Mouse (Mus musculus) limb, embryonic 11.5 days (tissue): ENCODE measurements around the gene Tbc1d30. TPM values are rescaled to one million over a fixed set of nuclear protein-coding genes. Genes with fewer than 3 reads are reported as not detected.

Experiments
- ATAC-seq: fragments of 200-750 bp; cut with Nextera tagmentation; 2 replicates; pipeline ENCODE4 v1.8.0; 2017; ENCODE audit warnings: low read depth; ENCODE audit not compliant: insufficient number of reproducible peaks, low FRiP score, low TSS enrichment
- DNase-seq: peaks from one replicate; pipeline ENCODE4 v3.0.0-alpha.2; 2015; ENCODE audit warnings: low spot score
- H3K27ac ChIP-seq: fragments of 300-500 bp; sonication (generic); replicated peaks from 2 replicates; pipeline ENCODE4 v1.5.1; 2014; ENCODE audit warnings: low read depth, mild to moderate bottlenecking, low read length
- H3K27me3 ChIP-seq: fragments of 300-500 bp; sonication (generic); 2 replicates; pipeline ENCODE4 v1.6.1; 2014; ENCODE audit warnings: mild to moderate bottlenecking, low read length, mixed read lengths; ENCODE audit not compliant: control insufficient read depth, insufficient read depth
- H3K36me3 ChIP-seq: fragments of 300-500 bp; sonication (generic); 2 replicates; pipeline ENCODE4 v1.6.1; 2014; ENCODE audit warnings: mild to moderate bottlenecking, low read length, moderate library complexity, mixed read lengths; ENCODE audit not compliant: control insufficient read depth, insufficient read depth
- H3K4me1 ChIP-seq: fragments of 300-500 bp; sonication (generic); 2 replicates; pipeline ENCODE4 v1.6.1; 2014; ENCODE audit warnings: low read length, mixed read lengths; ENCODE audit not compliant: control insufficient read depth, insufficient read depth
- H3K4me2 ChIP-seq: fragments of 300-500 bp; sonication (generic); 2 replicates; pipeline ENCODE4 v1.6.1; 2014; ENCODE audit warnings: low read depth, mild to moderate bottlenecking, moderate library complexity; ENCODE audit not compliant: severe bottlenecking
- H3K4me3 ChIP-seq: fragments of 300-500 bp; sonication (generic); 2 replicates; pipeline ENCODE4 v1.5.1; 2014; ENCODE audit warnings: low read depth, low read length
- H3K9ac ChIP-seq: fragments of 300-500 bp; sonication (generic); 2 replicates; pipeline ENCODE4 v1.6.1; 2014; ENCODE audit warnings: mild to moderate bottlenecking, low read length
- H3K9me3 ChIP-seq: fragments of 300-500 bp; sonication (generic); 2 replicates; pipeline ENCODE4 v1.6.1; 2016; ENCODE audit warnings: low read length; ENCODE audit not compliant: control insufficient read depth
- WGBS: fragments of 180-500 bp; shearing (Covaris S2); extraction: QIAGEN DNeasy Blood & Tissue Kit; methylation state at CpG from one replicate; pipeline ENCODE4 v1.1.7; 2014; 5-methylcytosine and 5-hydroxymethylcytosine counted together
- polyA plus RNA-seq: library from polyadenylated mRNA; unstranded; fragments of >200 nt; fragmentation: Nextera tagmentation; extraction: Ambion mirVana; gene quantifications from 2 replicates; pipeline ENCODE4 v1.2.1, GENCODE M21; 2014

Gene Tbc1d30
- polyA plus RNA-seq, 1 experiment from 2014 or later, result 0.45 TPM

GRCm38 (mm10) chr10:121261036-121261592 lies 90.0 kb downstream of the Tbc1d30 start:
- WGBS, result 75% methylated on average over 6 of the region's 6 CpGs
- ATAC-seq, result no peak
- H3K4me2 ChIP-seq, result no peak overlapping the region

GRCm38 (mm10) chr10:121256115-121256825 lies 94.8 kb downstream of the Tbc1d30 start:
- ATAC-seq, result peak; percentile 27; the same call in 1 of the 2 replicates
- no peaks in the 10 kb centered on the region for H3K27me3 ChIP-seq
- no peak overlapping the region for H3K9ac ChIP-seq
- no peaks in the 10 kb centered on the region for H3K4me1 ChIP-seq
- H3K36me3 ChIP-seq, result no peaks in the 10 kb centered on the region
- 24% methylated on average over 17 of the region's 17 CpGs for WGBS
- H3K9me3 ChIP-seq, result no peaks in the 10 kb centered on the region
- DNase-seq, result peak; percentile 88
- H3K4me2 ChIP-seq, result no peak overlapping the region
- no peak overlapping the region for H3K4me3 ChIP-seq
- no peak overlapping the region for H3K27ac ChIP-seq

More at GRCm38 (mm10) chr10:121261036-121261592, 90.0 kb downstream of the Tbc1d30 start:
- no peaks in the 10 kb centered on the region for H3K27me3 ChIP-seq
- H3K9ac ChIP-seq, result no peak overlapping the region
- no peaks in the 10 kb centered on the region for H3K9me3 ChIP-seq
- DNase-seq, result no peak
- H3K36me3 ChIP-seq, result no peaks in the 10 kb centered on the region
- no peak overlapping the region for H3K27ac ChIP-seq
- no peaks in the 10 kb centered on the region for H3K4me1 ChIP-seq
- no peak overlapping the region for H3K4me3 ChIP-seq

GRCm38 (mm10) chr10:121255465-121255864 lies 95.6 kb downstream of the Tbc1d30 start:
- DNase-seq (no peak), ATAC-seq (no peak)
- Histone ChIP-seq H3K4me2 (no peak overlapping the region), H3K9me3 (no peaks in the 10 kb centered on the region), H3K9ac (no peak overlapping the region), H3K27me3 (no peaks in the 10 kb centered on the region), H3K4me1 (no peaks in the 10 kb centered on the region), H3K36me3 (no peaks in the 10 kb centered on the region), H3K4me3 (no peak overlapping the region), H3K27ac (no peak overlapping the region)
- 90% methylated on average over 5 of the region's 5 CpGs for WGBS

GRCm38 (mm10) chr10:121254343-121254742 lies 96.7 kb downstream of the Tbc1d30 start:
- Histone ChIP-seq H3K4me3 (no peak overlapping the region), H3K27ac (no peak overlapping the region), H3K9ac (no peak overlapping the region), H3K4me1 (no peaks in the 10 kb centered on the region), H3K36me3 (no peaks in the 10 kb centered on the region), H3K27me3 (no peaks in the 10 kb centered on the region), H3K9me3 (no peaks in the 10 kb centered on the region), H3K4me2 (no peak overlapping the region)
- no peak for DNase-seq
- no peak for ATAC-seq
- 89% methylated on average over 8 of the region's 8 CpGs for WGBS

DNA sequence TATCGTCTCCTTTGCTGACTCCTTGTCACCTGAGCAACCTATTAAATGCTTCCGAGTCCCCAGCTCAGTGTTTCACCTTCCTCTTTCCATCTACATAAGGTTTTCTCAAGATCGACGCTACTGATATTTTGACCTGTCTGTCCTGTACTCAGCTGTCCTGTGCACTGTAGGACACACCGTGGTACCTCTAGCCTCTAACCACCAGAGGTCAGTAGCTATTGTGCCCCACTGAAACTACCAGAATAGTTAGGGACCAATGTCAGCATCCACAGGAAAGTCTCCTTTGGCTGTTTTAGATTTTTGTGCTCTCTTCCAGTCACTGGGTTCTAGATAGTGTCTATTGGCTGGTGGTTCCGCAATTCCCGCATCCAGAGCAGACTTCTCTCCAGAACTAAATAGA lies 98.3 kb downstream of the Tbc1d30 start:
- Histone ChIP-seq H3K27me3 (no peaks in the 10 kb centered on the region), H3K36me3 (no peaks in the 10 kb centered on the region), H3K4me3 (no peak overlapping the region), H3K9ac (no peak overlapping the region), H3K27ac (no peak overlapping the region), H3K4me1 (no peaks in the 10 kb centered on the region), H3K4me2 (no peak overlapping the region), H3K9me3 (no peaks in the 10 kb centered on the region)
- ATAC-seq (no peak), DNase-seq (no peak)
- 75% methylated on average over 7 of the region's 7 CpGs for WGBS

DNA sequence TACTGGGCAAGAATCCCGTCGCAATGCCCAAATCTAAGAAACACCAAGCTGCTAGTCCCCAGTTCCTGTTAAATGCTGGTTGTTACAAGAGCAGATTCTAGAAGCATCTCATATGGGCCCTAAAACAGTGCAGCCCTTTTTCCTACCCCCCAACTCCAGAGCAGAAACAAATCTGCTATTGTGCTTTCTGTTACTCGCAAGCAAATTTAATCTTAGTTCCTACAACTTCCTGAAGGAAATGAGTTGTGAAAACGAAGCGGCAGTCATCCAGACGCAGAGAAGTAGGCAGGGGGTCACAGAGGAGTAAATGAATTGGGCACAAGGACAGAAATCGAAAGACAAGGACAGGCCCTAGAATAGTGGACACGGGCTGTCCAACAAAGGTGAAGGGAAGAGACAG lies 99.9 kb downstream of the Tbc1d30 start:
- Histone ChIP-seq H3K4me1 (no peaks in the 10 kb centered on the region), H3K27ac (0 out of 2 replicates have a peak overlapping the region, but pooled peaks have one; percentile 2)
- DNase-seq, result no peak

GRCm38 (mm10) chr10:121249820-121250219 lies 101.3 kb downstream of the Tbc1d30 start:
- DNase-seq (no peak), ATAC-seq (no peak)
- Histone ChIP-seq H3K27me3 (no peaks in the 10 kb centered on the region), H3K36me3 (no peaks in the 10 kb centered on the region), H3K4me2 (no peak overlapping the region), H3K9me3 (no peaks in the 10 kb centered on the region), H3K27ac (no peak overlapping the region), H3K4me1 (no peaks in the 10 kb centered on the region), H3K9ac (no peak overlapping the region), H3K4me3 (no peak overlapping the region)
- 95% methylated on average over 4 of the region's 4 CpGs for WGBS

More for the DNA sequence above, 99.9 kb downstream of the Tbc1d30 start:
- 45% methylated on average over 8 of the region's 8 CpGs for WGBS
- no peak for ATAC-seq
- Histone ChIP-seq H3K9ac (no peak overlapping the region), H3K4me2 (no peak overlapping the region), H3K4me3 (no peak overlapping the region), H3K9me3 (no peaks in the 10 kb centered on the region), H3K27me3 (no peaks in the 10 kb centered on the region), H3K36me3 (no peaks in the 10 kb centered on the region)

DNA sequence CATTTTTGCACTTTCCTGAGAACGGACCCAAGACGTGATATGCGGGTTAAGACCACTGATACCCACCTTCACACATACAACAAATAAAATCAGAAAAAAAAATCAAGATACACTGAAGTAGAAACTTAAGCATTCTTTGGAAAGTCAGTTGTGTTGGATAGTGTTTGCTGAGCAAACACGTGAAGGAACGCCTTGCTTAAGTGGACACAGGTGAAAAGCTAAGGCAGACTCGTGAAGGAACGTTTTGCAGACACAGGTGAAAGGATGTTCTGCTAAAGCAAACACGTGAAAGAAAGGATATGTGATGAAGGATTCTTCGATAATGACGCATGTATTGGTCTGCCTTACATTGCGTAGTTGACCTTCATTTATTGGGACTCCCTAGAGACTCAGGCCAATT lies 103.5 kb downstream of the Tbc1d30 start:
- H3K36me3 ChIP-seq, result no peaks in the 10 kb centered on the region
- no peak overlapping the region for H3K27ac ChIP-seq
- no peaks in the 10 kb centered on the region for H3K27me3 ChIP-seq
- ATAC-seq (no peak), DNase-seq (no peak)
- peaks cover 17% of the 10 kb centered on the region for H3K4me1 ChIP-seq
- H3K4me3 ChIP-seq, result no peak overlapping the region
- H3K4me2 ChIP-seq, result no peak overlapping the region
- no peak overlapping the region for H3K9ac ChIP-seq
- H3K9me3 ChIP-seq, result no peaks in the 10 kb centered on the region
- WGBS, result 92% methylated on average over 11 of the region's 11 CpGs
